Mouse (Mus musculus): Measurements from ENCODE around the gene Mfsd4b5.
"Not testable (repeated sequence)": the region's sequence is repeated elsewhere in the genome, so short reads cannot be mapped to it uniquely, and the experiment has no call there.

Mfsd4b5 gene

DNA sequence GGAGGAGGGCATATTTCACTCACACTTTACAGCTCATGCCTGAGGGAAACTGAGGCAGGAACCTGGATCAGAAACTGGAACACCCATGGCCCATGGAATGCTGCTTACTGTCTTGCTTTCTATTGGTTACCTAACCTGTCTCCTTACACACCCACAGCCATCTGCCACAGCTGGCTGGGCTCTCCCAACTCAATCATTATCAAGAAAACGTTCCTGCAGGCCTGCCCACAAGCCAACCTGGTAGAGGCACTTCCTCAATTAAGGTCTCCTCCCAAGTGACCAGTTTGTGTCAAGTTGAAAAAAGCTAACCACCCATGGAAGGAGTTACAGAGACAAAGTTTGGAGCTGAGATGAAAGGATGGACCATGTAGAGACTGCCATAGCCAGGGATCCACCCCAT lies 24.5 kb downstream of the Mfsd4b5 start:
- DNase-seq: no peak

- DNase-seq: no peak
These were observed 26.0 kb downstream of the Mfsd4b5 start for GRCm38 (mm10) chr10:39960441-39960822.

- peak; percentile 89 for DNase-seq
These were observed 26.5 kb downstream of the Mfsd4b5 start, which contains the start of gene Mfsd4b3 for GRCm38 (mm10) chr10:39959761-39960440. Mfsd4b3 (minus strand) TSS chr10:39960153.

DNA sequence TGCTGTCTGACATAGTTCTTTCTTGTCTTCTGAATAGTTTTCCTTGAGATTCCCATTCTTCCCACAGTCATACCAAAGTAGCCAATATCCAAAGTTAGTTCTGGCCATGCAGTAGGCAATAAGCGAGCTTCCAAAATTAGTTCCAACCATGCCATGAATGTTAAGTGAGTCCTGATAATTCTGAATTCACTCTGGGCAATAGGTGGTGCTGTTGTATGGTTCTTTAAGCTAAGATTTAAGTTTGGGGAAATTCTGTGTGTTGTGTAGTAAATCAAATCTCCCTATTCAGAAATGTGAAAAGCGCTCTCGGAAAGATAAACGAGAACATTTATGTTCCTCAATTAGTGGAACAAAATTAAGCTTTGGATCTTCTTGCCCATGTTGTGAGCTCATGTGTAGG lies 28.2 kb downstream of the Mfsd4b5 start:
- no peak for DNase-seq

DNA sequence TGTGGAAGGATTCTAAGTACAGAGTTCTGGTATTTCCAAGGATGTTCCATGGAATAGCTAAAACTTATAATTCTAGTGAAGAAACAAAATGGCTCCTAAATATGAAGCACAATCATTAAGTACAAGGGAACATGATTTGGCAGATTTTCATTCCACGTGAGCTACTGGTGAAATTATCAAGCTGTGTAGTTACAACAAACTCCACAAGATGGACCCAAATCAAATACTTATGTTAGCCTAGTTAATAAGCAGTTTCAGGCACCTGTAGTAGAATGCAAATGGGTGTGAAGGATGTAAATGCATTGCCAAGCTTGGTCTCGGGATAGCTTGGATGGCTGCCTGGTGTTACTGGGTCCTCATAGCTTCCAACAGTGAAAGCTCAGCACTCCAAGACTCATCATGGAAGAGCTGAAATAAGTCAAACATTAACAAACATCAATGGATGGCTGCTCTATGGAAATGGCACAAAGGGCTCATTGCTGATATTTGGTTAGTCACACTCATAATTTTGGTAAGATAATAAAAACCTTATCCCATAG lies 30.0 kb downstream of the Mfsd4b5 start:
- DNase-seq: no peak

GRCm38 (mm10) chr10:39955163-39955562 lies 31.3 kb downstream of the Mfsd4b5 start:
- no peak for DNase-seq

- no peak for DNase-seq
These were observed 37.0 kb downstream of the Mfsd4b5 start for GRCm38 (mm10) chr10:39949377-39949954.

DNA sequence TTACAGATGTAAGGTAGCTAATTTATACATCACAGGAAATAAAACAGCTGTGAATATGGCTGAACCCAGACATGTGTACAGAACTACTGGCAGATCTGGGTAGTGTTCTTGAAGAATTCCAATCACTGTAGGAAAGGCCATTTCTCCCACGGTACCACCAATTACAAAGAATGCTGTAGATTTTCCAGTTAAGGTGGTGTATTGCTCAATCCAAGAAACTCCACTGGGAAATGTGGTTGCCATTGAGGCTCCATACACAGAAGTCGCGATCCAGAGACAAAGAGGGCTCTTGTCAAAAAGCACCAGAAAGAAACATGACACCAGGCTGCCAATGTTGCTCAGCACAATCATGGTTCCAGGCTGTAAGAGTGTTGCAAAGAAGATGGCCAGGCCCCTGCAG lies 39.3 kb downstream of the Mfsd4b5 start:
- not testable (repeated sequence) for DNase-seq

- DNase-seq: no peak
These were observed 49.9 kb downstream of the Mfsd4b5 start for GRCm38 (mm10) chr10:39936553-39936952.

- no peak for DNase-seq
These were observed 59.8 kb downstream of the Mfsd4b5 start, which contains the start of gene Mfsd4b2 for GRCm38 (mm10) chr10:39926616-39927139. Mfsd4b2 (minus strand) TSS chr10:39926923.

GRCm38 (mm10) chr10:39924556-39924955 lies 61.9 kb downstream of the Mfsd4b5 start:
- DNase-seq: not testable (repeated sequence)

DNA sequence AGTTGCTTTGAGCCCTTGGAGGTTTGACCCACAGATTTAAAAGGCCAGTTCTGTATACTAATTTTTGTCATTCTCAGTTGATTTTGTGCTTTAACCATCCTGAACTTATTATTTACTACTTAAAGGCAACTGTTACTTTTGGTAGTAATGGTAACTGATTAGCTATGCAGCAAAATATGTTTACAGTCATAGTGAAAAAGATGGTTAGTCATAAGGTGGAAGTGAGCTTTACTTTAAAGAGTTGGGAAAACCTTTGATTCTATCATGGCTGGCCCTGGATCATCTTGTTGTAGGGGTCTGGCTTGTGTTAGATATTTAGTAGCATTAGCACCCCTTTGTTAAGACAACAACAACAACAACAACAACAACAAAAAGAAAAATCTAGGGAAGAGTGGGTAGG lies 73.8 kb downstream of the Mfsd4b5 start:
- no peak for DNase-seq

DNA sequence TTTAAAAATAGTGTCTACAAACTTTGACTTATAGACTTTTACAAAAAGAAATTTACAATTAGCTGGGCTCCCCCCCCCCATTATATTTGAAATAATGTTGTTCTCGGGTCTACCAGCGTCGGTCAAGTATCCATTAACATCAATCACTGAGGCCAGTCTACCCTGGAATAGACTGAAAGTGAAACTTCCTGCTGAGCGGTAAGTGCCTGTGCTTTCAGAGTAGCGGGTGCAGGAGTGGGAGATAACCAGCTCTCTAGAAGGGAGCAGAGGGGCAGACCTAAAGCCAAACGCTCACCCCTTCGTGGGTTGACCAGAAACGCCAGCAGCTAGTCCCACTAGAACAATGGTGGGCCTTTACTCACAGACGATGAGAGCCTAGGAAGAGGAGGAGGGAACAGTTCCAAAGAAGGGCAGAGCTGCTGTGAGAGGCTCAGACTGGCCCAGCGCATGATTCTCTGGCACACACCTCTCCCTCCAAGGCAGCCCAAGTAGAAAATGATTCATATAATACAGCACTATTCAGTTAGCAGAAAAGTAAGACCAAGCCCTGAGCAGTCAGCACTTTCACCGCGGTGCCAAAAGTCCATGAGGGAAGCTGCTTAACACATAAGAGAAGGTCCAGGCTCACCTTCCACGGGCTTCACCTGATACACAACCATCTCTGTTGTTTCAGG lies 77.5 kb downstream of the Mfsd4b5 start:
- no peak for DNase-seq
